Mouse (Mus musculus) heart, postnatal 14 days (tissue): ENCODE results near the gene Ntn4. TPM values are rescaled to one million over a fixed set of nuclear protein-coding genes. Genes with fewer than 3 reads are reported as not detected.

Experiments
- DNase-seq, 2 experiments: peaks; one replicate each; pipeline ENCODE4 v3.0.0; 2021 to 2022
- intact Hi-C: fragments of 180-260 bp; cut with DNase I; formaldehyde crosslinking; loops from one replicate; pipeline ENCODE4 v1.15.1; 2025
- total RNA-seq, 2 experiments: library from RNA; stranded (reverse); gene quantifications; 2 replicates each; pipeline ENCODE4 v1.2.3; 2021

Gene Ntn4
- total RNA-seq, 2 experiments from 2014 or later = 18.0 to 18.4 TPM

DNA sequence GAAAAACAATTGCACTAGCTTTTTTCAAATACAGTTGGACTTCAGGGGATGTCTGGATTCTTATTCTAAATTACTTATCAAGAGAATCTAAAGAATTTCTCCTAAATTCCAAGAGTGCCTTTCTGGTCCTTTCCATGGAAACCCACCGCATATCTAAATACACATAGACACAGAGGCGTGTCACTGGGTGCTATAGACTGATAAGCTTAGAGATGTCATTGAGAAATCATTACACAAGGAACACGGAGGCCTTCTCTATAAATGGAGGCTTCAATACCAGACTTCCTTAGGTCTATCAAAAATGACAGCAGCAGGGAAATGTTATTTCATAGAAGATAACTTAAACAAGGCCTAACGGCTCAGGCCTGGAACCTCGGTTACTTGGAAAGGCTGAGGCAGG is 68.0 kb downstream of the Ntn4 start:
- intact Hi-C loops = no loop called here
- DNase-seq = no peak

DNA sequence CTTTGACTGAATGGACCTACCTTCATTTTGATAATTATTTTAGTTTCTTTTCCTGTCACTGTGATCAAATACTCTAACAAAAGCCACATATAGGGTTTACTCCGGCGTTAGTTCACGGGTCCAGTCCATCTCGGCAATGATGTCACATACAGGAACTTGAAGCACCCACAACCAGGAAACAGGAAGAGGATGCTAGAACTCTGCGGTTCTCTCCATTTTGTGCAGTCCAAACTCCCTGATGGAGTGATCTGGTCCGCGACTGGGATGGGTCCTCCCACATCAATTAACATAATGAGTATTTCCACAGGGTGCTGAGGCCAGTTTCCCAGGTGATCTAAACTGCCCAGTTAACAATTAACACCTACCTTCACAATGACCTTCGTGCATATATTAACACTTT is 69.1 kb downstream of the Ntn4 start:
- intact Hi-C loops = no loop called here
- no peak for DNase-seq

DNA sequence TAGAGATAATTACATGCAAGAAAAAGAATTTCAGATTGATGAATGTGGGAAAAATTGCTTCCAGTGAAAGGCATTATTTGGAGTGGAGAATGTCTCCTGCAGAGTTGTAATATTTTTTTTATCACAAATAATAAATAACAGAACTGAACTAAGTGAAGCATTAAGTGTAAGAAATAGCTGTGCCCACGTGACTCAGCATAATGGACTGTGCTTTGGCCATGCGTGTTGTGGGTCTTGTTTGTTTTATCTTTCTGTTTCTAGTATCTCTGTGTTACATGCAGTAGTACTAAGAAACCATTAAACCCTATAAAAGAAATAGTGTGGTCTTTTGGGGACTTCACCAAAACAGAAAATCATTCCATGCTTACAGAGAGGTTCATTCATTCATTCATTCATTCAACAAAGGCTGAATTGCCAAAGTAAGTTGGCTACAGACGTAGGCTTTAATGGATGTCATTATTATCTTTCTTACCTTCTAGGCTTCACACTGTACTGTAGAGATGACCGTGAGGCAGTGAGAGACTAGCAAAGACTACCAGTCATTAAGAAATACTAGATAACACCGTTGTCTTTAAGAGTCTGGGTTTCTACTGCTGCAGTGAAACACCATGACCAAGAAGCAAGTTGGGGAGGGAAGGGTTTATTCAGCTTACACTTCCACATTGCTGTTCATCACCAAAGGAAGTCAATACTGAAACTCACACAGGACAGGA is 81.3 kb downstream of the Ntn4 start:
- DNase-seq = no peak
- intact Hi-C loops = no loop called here

DNA sequence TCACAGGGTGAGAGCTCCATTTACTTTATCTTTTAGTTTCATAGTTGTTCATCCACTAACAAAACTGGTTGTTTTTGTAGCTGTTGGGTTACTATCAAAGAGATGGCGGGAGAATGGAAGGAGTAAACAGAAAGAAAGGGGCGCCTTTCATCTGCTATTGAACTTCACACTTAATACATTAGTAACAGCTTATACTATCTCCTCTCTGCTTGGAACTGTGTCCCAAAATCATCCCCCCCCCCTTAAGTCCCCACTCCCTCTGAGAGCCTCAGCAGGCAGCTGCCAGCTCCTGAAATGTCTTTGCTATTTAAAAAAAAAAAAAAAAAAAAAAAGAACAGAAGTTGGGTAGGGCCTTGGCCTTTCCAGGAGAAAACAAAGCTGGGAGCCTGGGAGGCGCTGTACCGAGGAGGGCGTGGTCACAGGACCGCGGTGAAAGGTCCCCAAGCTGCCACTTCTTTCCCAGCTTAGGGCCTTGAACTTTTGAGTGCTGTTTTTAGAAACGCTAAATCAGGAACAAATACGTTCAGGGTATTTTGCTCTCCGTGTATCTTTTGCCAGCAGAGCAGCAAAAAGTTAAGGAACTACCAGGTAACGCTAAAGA is 83.6 kb downstream of the Ntn4 start:
- intact Hi-C loops = no loop called here
- peak; percentile 42 to 54 for DNase-seq

DNA sequence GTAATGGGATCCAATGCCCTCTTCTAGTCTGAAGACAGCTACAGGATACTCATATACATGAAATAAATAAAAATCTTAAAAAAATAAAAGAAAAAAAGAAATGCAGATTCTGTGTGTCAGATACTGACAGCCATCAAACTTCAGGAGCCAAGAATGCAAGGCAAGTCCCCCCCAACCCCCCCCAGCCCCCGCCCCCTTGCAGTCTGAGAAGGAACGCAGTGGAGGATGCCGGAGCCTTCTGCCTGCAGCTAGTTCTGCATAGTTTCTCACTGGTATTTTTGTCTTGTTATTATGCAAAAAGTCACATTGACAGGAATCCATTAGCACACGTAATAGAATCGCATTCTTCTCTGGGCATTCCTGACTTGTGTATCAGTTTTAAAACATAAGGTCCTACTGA is 87.7 kb downstream of the Ntn4 start:
- DNase-seq = no peak
- intact Hi-C loops = no loop called here

DNA sequence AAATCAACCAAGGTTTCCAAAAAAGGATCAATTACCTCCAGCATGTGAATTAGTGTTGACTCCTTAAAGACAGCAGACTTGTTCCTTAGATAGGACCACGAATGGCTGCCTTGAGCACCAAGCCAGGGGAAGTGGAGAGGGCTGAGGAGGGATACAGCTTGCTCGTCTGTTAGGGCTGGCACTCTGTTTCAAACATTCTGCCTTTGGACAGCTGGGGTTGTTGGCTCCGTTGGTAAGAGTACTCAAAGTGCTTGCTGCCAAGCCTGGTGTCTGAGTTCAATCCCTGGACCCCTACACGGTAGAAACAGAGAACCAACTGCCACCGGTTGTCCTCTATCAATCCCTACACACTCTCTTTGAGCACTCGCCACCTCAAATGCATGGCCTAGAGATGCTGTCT is 90.0 kb downstream of the Ntn4 start:
- intact Hi-C loops = no loop called here
- no peak for DNase-seq

DNA sequence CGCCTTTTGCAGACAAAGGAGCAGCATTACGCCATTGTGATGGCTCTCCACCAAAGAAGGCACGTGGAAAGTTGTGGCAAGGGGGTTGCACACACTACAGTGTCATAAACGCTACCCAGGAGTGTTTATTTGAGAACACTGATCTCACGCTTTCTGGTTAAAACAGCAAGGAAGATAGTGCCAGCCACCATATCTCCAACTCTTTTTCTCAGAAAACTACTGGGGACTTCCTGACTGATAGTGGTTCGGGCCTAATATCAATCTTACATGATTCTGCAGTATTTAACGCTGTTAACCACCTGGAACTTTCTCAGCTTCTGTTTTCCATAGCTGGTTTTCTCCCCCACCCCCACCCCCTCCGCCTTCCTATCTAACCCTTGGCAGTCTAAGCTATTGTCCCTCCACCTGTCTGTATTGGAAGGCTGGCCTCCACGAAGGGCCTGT is 90.8 kb downstream of the Ntn4 start:
- DNase-seq = no peak
- intact Hi-C loops = no loop called here

DNA sequence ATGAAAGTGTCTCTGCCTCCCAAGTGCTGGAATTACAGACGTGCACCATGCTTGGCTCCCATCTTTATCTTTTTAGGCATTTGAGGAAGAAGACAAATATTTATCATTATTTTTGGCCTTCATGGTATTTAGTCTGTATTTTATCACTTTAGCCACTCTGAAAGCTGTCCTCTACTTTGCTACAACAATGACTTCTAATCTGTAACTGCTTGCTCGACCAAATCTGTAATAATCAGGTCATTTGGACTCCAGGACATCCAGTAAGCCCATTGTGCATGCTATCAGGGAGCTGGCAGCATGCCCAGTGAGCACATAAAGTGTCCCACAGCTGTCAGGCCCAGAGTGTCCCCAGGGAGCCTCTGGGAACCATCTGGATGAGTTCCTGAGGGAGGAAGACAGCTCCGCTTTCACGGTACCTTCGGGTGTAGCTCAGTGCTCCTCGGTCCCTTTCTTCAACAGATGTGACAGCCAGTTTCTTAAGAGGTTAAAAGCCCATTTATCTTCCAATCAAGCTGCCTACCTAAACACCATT is 95.7 kb downstream of the Ntn4 start:
- intact Hi-C loops = no loop called here
- DNase-seq = peak; percentile 83 to 84

DNA sequence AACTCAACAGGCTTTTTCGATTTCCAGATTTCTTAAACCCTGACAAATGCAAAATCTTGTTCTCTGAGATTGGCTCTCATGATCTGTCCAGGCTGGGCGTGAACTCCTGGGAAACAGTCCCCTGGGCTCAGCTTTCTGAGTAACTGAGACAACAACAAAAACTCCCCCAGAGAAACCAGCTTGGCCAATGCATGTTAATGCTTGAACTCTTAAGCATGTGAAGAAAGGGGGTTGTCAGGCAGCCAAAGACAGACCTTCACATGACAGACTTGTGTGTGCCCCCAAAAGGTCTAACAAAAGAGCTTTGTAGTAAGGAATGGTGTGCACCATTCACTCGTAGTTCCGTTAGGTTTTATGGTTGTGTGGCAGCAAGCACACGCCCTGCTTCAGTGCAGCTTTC is 96.6 kb downstream of the Ntn4 start:
- intact Hi-C loops = no loop called here
- DNase-seq = peak; percentile 17 to 23

DNA sequence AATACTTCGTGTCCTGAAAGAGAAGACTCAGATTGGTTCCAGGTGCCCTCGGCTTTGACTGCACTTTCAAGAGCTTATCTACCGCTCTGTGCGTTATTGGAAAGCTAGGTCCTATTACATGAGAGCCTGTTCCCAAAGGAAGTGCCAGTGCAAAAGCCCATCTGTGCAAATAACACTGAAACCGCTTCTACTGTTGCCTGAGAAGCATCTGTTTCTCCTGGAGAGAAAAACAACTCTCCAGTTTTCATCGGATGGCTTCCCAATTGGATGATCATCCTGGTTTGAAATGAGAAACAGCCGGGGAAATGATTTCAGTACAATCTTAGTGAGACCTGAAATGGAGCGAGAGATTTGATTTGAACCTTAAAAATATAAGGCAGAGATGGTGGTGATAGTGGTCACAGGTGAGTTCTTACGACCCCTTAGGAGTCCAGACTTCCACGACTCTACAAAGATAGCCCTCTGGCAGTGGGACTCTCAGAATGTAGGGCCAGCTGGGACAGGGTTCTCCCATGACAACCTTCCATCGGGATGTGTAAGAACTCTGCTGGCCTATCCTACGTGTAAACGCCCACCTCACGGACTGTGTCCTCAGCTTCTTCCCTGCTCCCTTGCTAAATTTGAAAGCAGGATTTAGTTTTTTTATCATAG is 101.1 kb downstream of the Ntn4 start:
- no peak for DNase-seq
- intact Hi-C loops = no loop called here

DNA sequence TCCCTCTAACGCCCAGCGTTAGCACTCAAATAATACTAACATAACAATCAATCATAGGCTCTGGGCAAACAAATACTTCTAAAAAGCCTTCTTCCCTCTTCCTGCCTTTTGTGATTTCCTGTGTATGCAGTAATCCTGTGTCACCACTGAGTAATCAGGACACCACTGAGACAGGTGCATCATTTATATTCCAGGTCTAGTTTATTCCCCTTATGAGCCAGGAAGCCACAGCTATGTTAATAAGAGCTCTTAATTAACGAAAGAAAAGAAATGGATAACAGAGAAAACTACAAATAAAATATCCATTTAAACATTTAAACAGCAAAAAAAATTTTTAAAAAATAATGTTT is 101.6 kb downstream of the Ntn4 start:
- intact Hi-C loops = no loop called here
- DNase-seq = no peak

DNA sequence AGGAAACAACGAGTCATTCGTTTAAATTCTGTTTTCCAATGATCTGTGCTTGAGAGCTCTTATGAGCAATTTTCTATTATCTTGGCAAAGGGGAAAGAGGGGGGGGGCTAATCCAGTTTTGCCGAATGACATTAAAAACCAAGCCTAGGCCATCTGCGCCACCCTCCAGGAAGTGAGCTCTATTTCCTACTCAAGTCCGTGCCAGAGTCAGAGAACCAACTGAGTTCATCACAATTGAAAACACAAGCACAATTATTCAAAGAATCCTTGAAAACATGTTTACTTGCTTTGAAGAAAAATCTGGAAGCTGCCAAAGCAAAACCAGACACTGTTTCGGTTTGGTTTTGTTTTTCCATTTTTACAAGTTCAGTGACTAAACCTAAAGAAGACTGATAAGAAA is 102.1 kb downstream of the Ntn4 start:
- DNase-seq = no peak
- intact Hi-C loops = no loop called here

DNA sequence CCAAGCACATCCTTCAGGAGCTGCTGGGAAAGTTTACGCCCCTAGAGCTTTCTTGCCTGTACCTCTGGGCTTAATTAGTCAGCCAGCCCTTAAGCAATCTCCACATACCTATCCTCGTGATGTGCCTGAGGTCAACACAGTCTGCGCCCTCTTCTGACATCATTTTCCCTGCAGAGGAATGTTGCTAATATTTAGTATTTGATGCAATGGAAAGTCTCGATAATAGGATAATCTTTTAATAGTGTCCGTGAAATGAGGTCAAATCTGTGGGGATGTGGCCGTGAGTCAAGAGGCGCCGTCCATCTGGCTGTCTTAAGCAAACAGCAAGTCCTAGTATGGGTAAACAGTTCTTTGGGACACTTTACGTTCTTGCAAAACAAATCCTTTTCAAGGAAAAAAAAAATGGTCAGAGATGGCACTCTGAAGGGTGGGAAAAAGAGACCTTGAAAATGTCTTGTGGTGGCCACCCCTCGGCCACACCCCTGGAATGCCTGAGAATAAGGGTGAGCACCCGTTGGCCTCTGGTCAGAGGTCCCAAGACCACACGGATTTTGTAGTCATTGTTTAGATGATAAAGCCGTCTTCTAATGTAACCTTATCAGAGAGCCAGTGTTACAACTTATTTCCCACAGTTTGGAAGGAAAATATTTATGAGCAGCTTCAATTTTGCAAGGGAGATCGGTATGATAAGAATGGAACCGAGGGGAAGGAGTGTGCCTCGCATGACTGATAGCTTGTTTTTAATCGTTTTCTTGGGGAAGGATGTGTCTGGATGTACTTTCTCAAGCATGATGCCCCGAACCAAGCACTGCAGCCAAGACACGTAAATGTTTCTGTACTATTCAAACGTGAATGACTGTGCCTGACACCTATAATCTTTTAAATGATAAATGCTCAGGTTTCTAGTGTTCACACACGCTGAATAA is 109.0 kb downstream of the Ntn4 start:
- intact Hi-C loops = no loop called here
- DNase-seq = peak; percentile 20 to 43

DNA sequence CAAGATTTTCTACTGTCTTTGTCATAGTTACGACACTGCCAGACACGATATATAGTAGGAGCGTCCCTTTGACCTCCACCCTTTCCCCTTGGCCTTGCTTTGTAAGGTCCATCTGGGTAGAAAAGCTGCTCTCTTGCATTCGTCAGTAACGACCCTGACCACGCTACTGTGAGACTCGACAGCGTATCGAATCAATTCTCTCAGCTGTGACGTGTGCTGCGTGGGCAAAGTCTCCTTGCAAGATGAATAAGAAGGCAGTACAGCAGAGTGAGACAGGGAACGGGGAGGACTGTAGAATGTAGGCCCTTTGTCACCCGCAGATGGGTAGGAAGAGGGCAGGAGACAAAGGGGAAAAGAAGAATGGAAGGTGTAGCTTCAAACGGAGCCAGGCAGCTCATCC is 110.8 kb downstream of the Ntn4 start:
- intact Hi-C loops = no loop called here
- DNase-seq = no peak

DNA sequence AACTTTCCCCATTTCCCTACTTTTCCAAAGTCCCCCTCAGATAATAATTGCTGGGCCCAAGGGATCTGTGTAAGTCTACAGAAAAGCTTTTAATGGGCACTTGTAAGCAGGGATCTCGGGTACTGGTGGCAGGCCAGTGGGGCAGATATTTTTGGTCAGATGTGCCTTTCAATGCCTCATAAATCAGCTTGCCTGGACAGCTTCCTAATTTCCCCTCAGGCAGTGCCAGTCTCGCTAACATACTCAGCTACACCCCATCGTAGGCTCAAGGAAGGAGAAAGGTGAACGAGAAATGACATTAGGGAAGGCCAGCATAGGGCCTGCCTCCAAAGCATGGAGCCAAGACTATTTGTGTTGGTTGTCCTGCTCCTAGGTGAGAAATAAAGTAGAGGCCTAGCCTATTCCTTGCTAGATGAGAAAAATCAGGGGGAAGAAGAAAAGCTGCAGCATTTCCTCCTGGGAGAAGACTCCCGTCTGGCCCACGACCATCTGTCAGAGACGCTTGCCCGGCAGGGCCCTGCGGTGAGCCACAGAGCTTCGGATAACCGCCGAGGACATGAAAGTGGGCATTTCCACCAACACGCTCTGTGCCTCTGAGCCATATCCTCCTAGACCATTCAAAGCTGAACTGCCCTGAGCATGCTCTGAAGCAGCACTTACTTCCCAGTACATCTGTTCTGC is 113.4 kb downstream of the Ntn4 start:
- intact Hi-C loops = no loop called here

DNA sequence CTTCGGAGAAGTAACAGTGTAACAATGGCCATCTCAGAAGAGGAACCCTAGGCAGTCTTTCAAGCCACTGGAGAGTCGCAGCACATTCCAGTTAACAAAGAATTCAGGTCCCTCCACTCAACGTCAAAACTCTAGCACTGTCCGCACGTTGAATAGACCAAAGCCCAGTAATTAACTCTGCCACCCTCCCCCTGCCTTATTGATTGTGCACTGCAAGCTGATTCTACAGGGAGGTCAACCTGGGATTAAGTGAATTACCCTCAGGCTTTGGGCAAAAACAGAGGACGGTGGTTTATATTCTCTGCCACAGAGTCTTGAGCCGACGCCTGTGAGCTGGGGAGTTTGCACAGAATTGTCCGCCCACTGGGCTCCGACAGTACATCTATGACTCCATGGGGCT is 115.7 kb downstream of the Ntn4 start:
- DNase-seq = no peak
- intact Hi-C loops = no loop called here

More for the DNA sequence above, 113.4 kb downstream of the Ntn4 start:
- DNase-seq = no peak

DNA sequence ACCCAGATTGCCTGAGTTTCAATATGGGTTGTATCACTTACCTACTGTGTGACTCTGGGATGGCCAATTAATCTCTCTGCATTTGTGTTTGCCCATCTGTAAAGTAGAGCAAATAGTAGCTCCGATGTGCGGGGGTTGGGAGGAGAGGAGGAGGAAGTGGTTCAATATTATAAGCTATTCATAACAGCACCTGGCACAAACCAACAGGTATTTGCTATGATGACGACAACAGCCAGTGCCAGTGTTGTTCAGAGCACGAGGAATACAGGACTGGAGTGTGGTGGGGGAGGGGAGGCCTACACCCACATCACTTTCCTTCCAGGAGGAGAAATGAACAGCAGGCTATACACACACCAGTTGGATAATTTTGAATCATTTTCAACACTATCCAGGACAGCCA is 119.2 kb downstream of the Ntn4 start:
- intact Hi-C loops = loop anchor here (5.0 kb wide), 1 partner anchor 167 kb away; no protein-coding TSS in a partner anchor
- DNase-seq = no peak

DNA sequence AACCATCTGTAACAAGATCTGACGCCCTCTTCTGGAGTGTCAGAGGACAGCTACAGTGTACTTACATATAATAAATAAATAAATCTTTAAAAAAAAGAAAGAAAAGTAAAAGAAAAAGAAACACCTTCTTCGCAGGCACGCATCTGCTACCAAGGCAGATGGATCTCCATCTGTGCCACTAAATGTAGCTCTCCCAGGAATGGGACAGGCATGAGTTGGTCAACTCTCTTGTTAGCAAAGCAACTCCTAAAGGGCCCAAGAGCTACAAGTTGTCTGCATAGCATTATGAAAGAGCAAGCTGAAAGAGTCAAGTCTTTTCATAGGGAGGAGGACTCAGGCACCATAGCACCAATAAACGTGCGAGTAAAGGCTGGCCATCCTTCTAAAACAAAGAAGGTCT is 119.9 kb downstream of the Ntn4 start:
- intact Hi-C loops = loop anchor here (5.0 kb wide), 1 partner anchor 168 kb away; no protein-coding TSS in a partner anchor
- no peak for DNase-seq

DNA sequence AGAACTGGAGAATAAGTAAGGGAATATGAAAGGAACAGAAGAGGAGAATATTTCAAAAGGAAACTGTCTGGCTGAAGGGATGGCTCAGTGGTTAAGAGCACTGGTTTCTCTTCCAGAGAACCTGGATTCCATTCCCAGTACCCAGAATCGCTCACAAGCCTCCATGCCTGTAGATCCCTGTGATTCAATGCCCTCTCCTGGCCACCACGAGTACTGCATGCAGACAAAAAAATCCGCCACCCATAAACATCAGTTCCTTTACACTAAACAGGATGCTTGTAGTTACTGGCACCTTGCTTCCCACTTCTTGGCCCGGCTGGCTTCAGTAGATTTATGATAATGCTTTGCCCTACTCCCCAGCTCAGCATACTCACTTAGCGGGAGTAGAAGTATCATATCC is 122.6 kb downstream of the Ntn4 start:
- intact Hi-C loops = loop anchor here (5.0 kb wide), 1 partner anchor 171 kb away; no protein-coding TSS in a partner anchor
- DNase-seq = peak; percentile 25 to 48

DNA sequence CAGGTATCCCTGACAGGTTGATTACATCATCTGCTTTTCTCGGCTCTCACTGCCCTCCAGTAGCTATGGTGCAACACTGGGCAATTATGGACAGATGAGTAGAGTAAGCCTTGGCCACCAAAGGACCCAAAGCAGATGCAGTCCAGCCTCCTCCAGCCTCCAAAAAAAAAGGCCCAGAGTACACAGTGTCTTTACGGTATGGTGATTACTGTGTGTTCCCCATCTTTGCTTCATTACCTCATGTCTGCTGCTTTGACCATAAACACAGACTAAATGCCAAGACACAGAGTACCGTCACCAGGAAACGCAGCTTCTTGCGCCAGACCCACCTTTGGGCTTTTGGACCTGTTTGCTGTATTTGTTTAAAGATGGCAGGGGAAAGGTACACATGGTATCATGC is 125.7 kb downstream of the Ntn4 start:
- DNase-seq = no peak
- intact Hi-C loops = no loop called here
